Mouse (Mus musculus): ENCODE measurements around the gene Hs6st1. TPM values are rescaled to one million over a fixed set of nuclear protein-coding genes. Genes with fewer than 3 reads are reported as not detected.

The Hs6st1 gene
- polyA plus RNA-seq, 1 experiment: 47.6 TPM

- Histone ChIP-seq H3K27ac (ENCODE audit: control insufficient read depth, insufficient read depth, low read depth, low read length, poor library complexity) (no peak overlapping the region), H3K4me1 (ENCODE audit: control insufficient read depth, insufficient read depth, low read length) (no peaks in the 10 kb centered on the region), H3K4me3 (replicated peaks; ENCODE audit: control insufficient read depth, low read depth, low read length) (no peak overlapping the region)
- TF ChIP-seq POLR2A (IDR thresholded peaks at IDR 0.05; ENCODE audit: borderline replicate concordance, control insufficient read depth, low read depth, low read length) (no peak), CTCF (IDR thresholded peaks at IDR 0.05; ENCODE audit: control insufficient read depth, insufficient read depth, low read length) (no peak)
- 91% methylated on average over 3 of the region's 3 CpGs for WGBS
Measured at GRCm38 (mm10) chr1:36114844-36115243, 46.6 kb downstream of the Hs6st1 start.

GRCm38 (mm10) chr1:36116488-36116887 is 48.3 kb downstream of the Hs6st1 start:
- 74% methylated on average over 5 of the region's 5 CpGs for WGBS
- Histone ChIP-seq H3K4me1 (ENCODE audit: control insufficient read depth, insufficient read depth, low read length) (no peaks in the 10 kb centered on the region), H3K4me3 (replicated peaks; ENCODE audit: control insufficient read depth, low read depth, low read length) (no peak overlapping the region), H3K27ac (ENCODE audit: control insufficient read depth, insufficient read depth, low read depth, low read length, poor library complexity) (no peak overlapping the region)
- no peak for TF ChIP-seq POLR2A (IDR thresholded peaks at IDR 0.05; ENCODE audit: borderline replicate concordance, control insufficient read depth, low read depth, low read length)
- TF ChIP-seq CTCF (IDR thresholded peaks at IDR 0.05; ENCODE audit: control insufficient read depth, insufficient read depth, low read length): no peak

- Histone ChIP-seq H3K4me1 (ENCODE audit: control insufficient read depth, insufficient read depth, low read length) (no peaks in the 10 kb centered on the region), H3K27ac (ENCODE audit: control insufficient read depth, insufficient read depth, low read depth, low read length, poor library complexity) (no peak overlapping the region), H3K4me3 (replicated peaks; ENCODE audit: control insufficient read depth, low read depth, low read length) (no peak overlapping the region)
- TF ChIP-seq POLR2A (IDR thresholded peaks at IDR 0.05; ENCODE audit: borderline replicate concordance, control insufficient read depth, low read depth, low read length) (no peak), CTCF (IDR thresholded peaks at IDR 0.05; ENCODE audit: control insufficient read depth, insufficient read depth, low read length) (no peak)
- WGBS: 87% methylated on average over 9 of the region's 9 CpGs
Measured at GRCm38 (mm10) chr1:36118061-36118685, 50.0 kb downstream of the Hs6st1 start.

GRCm38 (mm10) chr1:36118958-36119357 is 50.8 kb downstream of the Hs6st1 start:
- TF ChIP-seq POLR2A (IDR thresholded peaks at IDR 0.05; ENCODE audit: borderline replicate concordance, control insufficient read depth, low read depth, low read length) (no peak), CTCF (IDR thresholded peaks at IDR 0.05; ENCODE audit: control insufficient read depth, insufficient read depth, low read length) (no peak)
- no peaks in the 10 kb centered on the region for H3K4me1 ChIP-seq (ENCODE audit: control insufficient read depth, insufficient read depth, low read length)
- H3K4me3 ChIP-seq (replicated peaks; ENCODE audit: control insufficient read depth, low read depth, low read length): no peak overlapping the region
- no peak overlapping the region for H3K27ac ChIP-seq (ENCODE audit: control insufficient read depth, insufficient read depth, low read depth, low read length, poor library complexity)
- WGBS: 90% methylated on average over 3 of the region's 3 CpGs

- WGBS: 86% methylated on average over 4 of the region's 4 CpGs
- Histone ChIP-seq H3K4me3 (replicated peaks; ENCODE audit: control insufficient read depth, low read depth, low read length) (no peak overlapping the region), H3K4me1 (ENCODE audit: control insufficient read depth, insufficient read depth, low read length) (peaks cover 2% of the 10 kb centered on the region), H3K27ac (ENCODE audit: control insufficient read depth, insufficient read depth, low read depth, low read length, poor library complexity) (no peak overlapping the region)
- TF ChIP-seq POLR2A (IDR thresholded peaks at IDR 0.05; ENCODE audit: borderline replicate concordance, control insufficient read depth, low read depth, low read length): no peak
Measured at GRCm38 (mm10) chr1:36119426-36119825, 51.2 kb downstream of the Hs6st1 start.

- no peak overlapping the region for H3K27ac ChIP-seq (ENCODE audit: control insufficient read depth, insufficient read depth, low read depth, low read length, poor library complexity)
- peaks cover 2% of the 10 kb centered on the region for H3K4me1 ChIP-seq (ENCODE audit: control insufficient read depth, insufficient read depth, low read length)
- TF ChIP-seq POLR2A (IDR thresholded peaks at IDR 0.05; ENCODE audit: borderline replicate concordance, control insufficient read depth, low read depth, low read length) (no peak), CTCF (IDR thresholded peaks at IDR 0.05; ENCODE audit: control insufficient read depth, insufficient read depth, low read length) (no peak)
- no peak overlapping the region for H3K4me3 ChIP-seq (replicated peaks; ENCODE audit: control insufficient read depth, low read depth, low read length)
- WGBS: 78% methylated on average over 8 of the region's 8 CpGs
Measured at GRCm38 (mm10) chr1:36121172-36121571, 53.0 kb downstream of the Hs6st1 start.

- H3K4me1 ChIP-seq (ENCODE audit: control insufficient read depth, insufficient read depth, low read length): peaks cover 11% of the 10 kb centered on the region
- no peak for TF ChIP-seq CTCF (IDR thresholded peaks at IDR 0.05; ENCODE audit: control insufficient read depth, insufficient read depth, low read length)
- no peak for TF ChIP-seq POLR2A (IDR thresholded peaks at IDR 0.05; ENCODE audit: borderline replicate concordance, control insufficient read depth, low read depth, low read length)
- 84% methylated on average over 7 of the region's 7 CpGs for WGBS
Measured at GRCm38 (mm10) chr1:36125076-36125475, 56.9 kb downstream of the Hs6st1 start.

GRCm38 (mm10) chr1:36129126-36129525 is 60.9 kb downstream of the Hs6st1 start:
- H3K4me1 ChIP-seq (ENCODE audit: control insufficient read depth, insufficient read depth, low read length): peaks cover 18% of the 10 kb centered on the region
- peak overlapping the region; percentile 81 for H3K27ac ChIP-seq (ENCODE audit: control insufficient read depth, insufficient read depth, low read depth, low read length, poor library complexity)
- WGBS: 4% methylated on average over 4 of the region's 4 CpGs
- H3K4me3 ChIP-seq (replicated peaks; ENCODE audit: control insufficient read depth, low read depth, low read length): no peak overlapping the region
- TF ChIP-seq POLR2A (IDR thresholded peaks at IDR 0.05; ENCODE audit: borderline replicate concordance, control insufficient read depth, low read depth, low read length): no peak

More at GRCm38 (mm10) chr1:36125076-36125475, 56.9 kb downstream of the Hs6st1 start:
- no peak overlapping the region for H3K27ac ChIP-seq (ENCODE audit: control insufficient read depth, insufficient read depth, low read depth, low read length, poor library complexity)
- H3K4me3 ChIP-seq (replicated peaks; ENCODE audit: control insufficient read depth, low read depth, low read length): no peak overlapping the region

GRCm38 (mm10) chr1:36129881-36130280 is 61.7 kb downstream of the Hs6st1 start:
- Histone ChIP-seq H3K27ac (ENCODE audit: control insufficient read depth, insufficient read depth, low read depth, low read length, poor library complexity) (peak overlapping the region; percentile 76), H3K4me1 (ENCODE audit: control insufficient read depth, insufficient read depth, low read length) (peaks cover 17% of the 10 kb centered on the region), H3K4me3 (replicated peaks; ENCODE audit: control insufficient read depth, low read depth, low read length) (no peak overlapping the region)
- TF ChIP-seq CTCF (IDR thresholded peaks at IDR 0.05; ENCODE audit: control insufficient read depth, insufficient read depth, low read length) (no peak), POLR2A (IDR thresholded peaks at IDR 0.05; ENCODE audit: borderline replicate concordance, control insufficient read depth, low read depth, low read length) (no peak)
- 78% methylated on average over 8 of the region's 8 CpGs for WGBS

Measured in bone marrow, adult 2 months (tissue).